Mouse (Mus musculus): Measurements from ENCODE around the gene Olfr112. TPM values are rescaled to one million over a fixed set of nuclear protein-coding genes. Genes with fewer than 3 reads are reported as not detected.

Olfr112 gene
- polyA plus RNA-seq, 1 experiment from 2014 or later, result not detected

Other genes with a start within 250 kb of the Olfr112 start
- not detected in 2 replicates for gene Olfr103, start 229.8 kb downstream of the Olfr112 start, polyA plus RNA-seq (2016; fragmentation: Nextera tagmentation; extraction: Ambion mirVana)
- not detected in 2 replicates for gene Olfr104-ps, start 209.9 kb downstream of the Olfr112 start, polyA plus RNA-seq (2016; fragmentation: Nextera tagmentation; extraction: Ambion mirVana)
- gene Olfr105-ps, start 190.4 kb downstream of the Olfr112 start, polyA plus RNA-seq (2016; fragmentation: Nextera tagmentation; extraction: Ambion mirVana), result not detected in 2 replicates
- not detected in 2 replicates for gene Olfr106-ps, start 179.1 kb downstream of the Olfr112 start, polyA plus RNA-seq (2016; fragmentation: Nextera tagmentation; extraction: Ambion mirVana)
- gene Olfr107, start 170.2 kb downstream of the Olfr112 start, polyA plus RNA-seq (2016; fragmentation: Nextera tagmentation; extraction: Ambion mirVana), result not detected in 2 replicates
- not detected in 2 replicates for gene Olfr108, start 124.0 kb downstream of the Olfr112 start, polyA plus RNA-seq (2016; fragmentation: Nextera tagmentation; extraction: Ambion mirVana)
- not detected in 2 replicates for gene Olfr109, start 110.5 kb downstream of the Olfr112 start, polyA plus RNA-seq (2016; fragmentation: Nextera tagmentation; extraction: Ambion mirVana)
- gene H2-M2, start 85.9 kb downstream of the Olfr112 start, polyA plus RNA-seq (2016; fragmentation: Nextera tagmentation; extraction: Ambion mirVana), result not detected in 2 replicates
- gene Olfr110, start 77.0 kb downstream of the Olfr112 start, polyA plus RNA-seq (2016; fragmentation: Nextera tagmentation; extraction: Ambion mirVana), result not detected in 2 replicates
- 0.10 TPM in 1 of 2 replicates, not detected in the other for gene Olfr111, start 61.4 kb downstream of the Olfr112 start, polyA plus RNA-seq (2016; fragmentation: Nextera tagmentation; extraction: Ambion mirVana)
- not detected in 2 replicates for gene Olfr113, start 8.2 kb upstream of the Olfr112 start, polyA plus RNA-seq (2016; fragmentation: Nextera tagmentation; extraction: Ambion mirVana)
- not detected in 2 replicates for gene Olfr114, start 23.3 kb upstream of the Olfr112 start, polyA plus RNA-seq (2016; fragmentation: Nextera tagmentation; extraction: Ambion mirVana)
- not detected in 2 replicates for gene Olfr115, start 57.7 kb upstream of the Olfr112 start, polyA plus RNA-seq (2016; fragmentation: Nextera tagmentation; extraction: Ambion mirVana)
- gene Olfr116, start 57.7 kb upstream of the Olfr112 start, polyA plus RNA-seq (2016; fragmentation: Nextera tagmentation; extraction: Ambion mirVana), result not detected in 2 replicates
- gene Olfr117, start 94.3 kb upstream of the Olfr112 start, polyA plus RNA-seq (2016; fragmentation: Nextera tagmentation; extraction: Ambion mirVana), result not detected in 2 replicates
- not detected in 2 replicates for gene Olfr118, start 97.5 kb upstream of the Olfr112 start, polyA plus RNA-seq (2016; fragmentation: Nextera tagmentation; extraction: Ambion mirVana)
- gene Olfr119, start 127.1 kb upstream of the Olfr112 start, polyA plus RNA-seq (2016; fragmentation: Nextera tagmentation; extraction: Ambion mirVana), result not detected in 2 replicates
- gene Olfr120, start 152.4 kb upstream of the Olfr112 start, polyA plus RNA-seq (2016; fragmentation: Nextera tagmentation; extraction: Ambion mirVana), result not detected in 2 replicates
- not detected in 2 replicates for gene Olfr121, start 179.4 kb upstream of the Olfr112 start, polyA plus RNA-seq (2016; fragmentation: Nextera tagmentation; extraction: Ambion mirVana)
- not detected in 2 replicates for gene Olfr122, start 199.2 kb upstream of the Olfr112 start, polyA plus RNA-seq (2016; fragmentation: Nextera tagmentation; extraction: Ambion mirVana)
- not detected in 2 replicates for gene Olfr123, start 224.1 kb upstream of the Olfr112 start, polyA plus RNA-seq (2016; fragmentation: Nextera tagmentation; extraction: Ambion mirVana)
- not detected in 2 replicates for gene Olfr124, start 230.4 kb upstream of the Olfr112 start, polyA plus RNA-seq (2016; fragmentation: Nextera tagmentation; extraction: Ambion mirVana)